17 mouse cellular contexts compared by ENCODE assay signal in genomic region chr14:18240132-18240531, GRCm38 (mm10). TPM values are rescaled to one million over a fixed set of nuclear protein-coding genes. Genes with fewer than 3 reads are reported as not detected.
A peak's percentile ranks its signal among the peaks of the same experiment; 100 is the strongest.
DNase-seq lines count a peak whose midpoint lies in the region; ATAC-seq and TF ChIP-seq lines count a peak whose summit lies in the region.
"Had no signal": no experiment of that assay in that cellular context is flagged by ENCODE, and none has a peak within 500 bp of the region (broad histone marks: within the 10 kb centered on the region; RNA-seq: fewer than 3 reads in every experiment).

No protein-coding gene starts in this region.

- intact Hi-C loops in gastrocnemius, adult 2 months (cut with DNase I): no loop called here
- intact Hi-C loops in gastrocnemius, postnatal 36 days (cut with DNase I): no loop called here

- no peak for TF ChIP-seq CTCF in gastrocnemius, adult 2 months (IDR thresholded peaks at IDR 0.05)

- H3K4me3 ChIP-seq in gastrocnemius, adult 2 months: no peak overlapping the region
- H3K4me3 ChIP-seq in kidney, embryonic 15.5 days (replicated peaks): 0 out of 2 replicates have a peak overlapping the region, but pooled peaks have one; percentile 69
- no peak overlapping the region for H3K4me3 ChIP-seq in liver, embryonic 15.5 days (replicated peaks)
- H3K4me3 ChIP-seq in liver, embryonic 11.5 days (ENCODE audit: low read depth, low read length): no peak overlapping the region
- no peak overlapping the region for H3K4me3 ChIP-seq in limb, embryonic 14.5 days (replicated peaks; ENCODE audit: low read length)

- H3K4me1 ChIP-seq in kidney, embryonic 15.5 days: peaks cover 9% of the 10 kb centered on the region; the same call in 1 of the 2 replicates
- peaks cover 21% of the 10 kb centered on the region for H3K4me1 ChIP-seq in liver, embryonic 15.5 days (replicated peaks)
- no peaks in the 10 kb centered on the region; the same call in 1 of the 2 replicates for H3K4me1 ChIP-seq in liver, embryonic 11.5 days (replicated peaks; ENCODE audit: control insufficient read depth, insufficient read depth, low read length)
- H3K4me1 ChIP-seq in limb, embryonic 14.5 days (ENCODE audit: control insufficient read depth, insufficient read depth, low read length): 0 out of 2 replicates have a peak, but pooled peaks cover 5% of the 10 kb centered on the region
- H3K4me1 ChIP-seq: embryonic facial prominence, embryonic 15.5 days had no signal

- H3K27ac ChIP-seq in gastrocnemius, adult 2 months: peak overlapping the region; percentile 100
- H3K27ac ChIP-seq in kidney, embryonic 15.5 days: no peak overlapping the region
- H3K27ac ChIP-seq in liver, embryonic 15.5 days (replicated peaks): no peak overlapping the region
- H3K27ac ChIP-seq in liver, embryonic 11.5 days (ENCODE audit: low read depth, low read length): no peak overlapping the region
- no peak overlapping the region for H3K27ac ChIP-seq in limb, embryonic 14.5 days (replicated peaks; ENCODE audit: low read depth, low read length)

- no peaks in the 10 kb centered on the region for H3K36me3 ChIP-seq in kidney, embryonic 15.5 days
- H3K36me3 ChIP-seq in liver, embryonic 15.5 days (replicated peaks): no peaks in the 10 kb centered on the region
- no peaks in the 10 kb centered on the region for H3K36me3 ChIP-seq in liver, embryonic 11.5 days (ENCODE audit: control insufficient read depth, insufficient read depth, low read length)
- H3K36me3 ChIP-seq in limb, embryonic 14.5 days (ENCODE audit: control insufficient read depth, insufficient read depth, low read length): no peaks in the 10 kb centered on the region
- H3K36me3 ChIP-seq: embryonic facial prominence, embryonic 15.5 days; forebrain, embryonic 10.5 days; hindbrain, embryonic 15.5 days had no signal

- no peaks in the 10 kb centered on the region for H3K27me3 ChIP-seq in kidney, embryonic 15.5 days
- H3K27me3 ChIP-seq in liver, embryonic 15.5 days: no peaks in the 10 kb centered on the region
- no peaks in the 10 kb centered on the region for H3K27me3 ChIP-seq in liver, embryonic 11.5 days (replicated peaks; ENCODE audit: control insufficient read depth, insufficient read depth, low read length)
- H3K27me3 ChIP-seq in limb, embryonic 14.5 days (ENCODE audit: control insufficient read depth, insufficient read depth, low read length): no peaks in the 10 kb centered on the region
- H3K27me3 ChIP-seq: embryonic facial prominence, embryonic 15.5 days; hindbrain, embryonic 15.5 days had no signal

- no peak for TF ChIP-seq POLR2A in limb, embryonic 14.5 days (IDR thresholded peaks at IDR 0.05; ENCODE audit: borderline replicate concordance, extremely low read depth, insufficient read depth, insufficient read length)

- WGBS in kidney, embryonic 15.5 days: 73% methylated on average over 7 of the region's 7 CpGs
- 48% methylated on average over 7 of the region's 7 CpGs for WGBS in liver, embryonic 15.5 days (ENCODE audit: insufficient replicate concordance)
- WGBS in liver, embryonic 11.5 days: 52% methylated on average over 7 of the region's 7 CpGs
- WGBS in limb, embryonic 14.5 days: 70% methylated on average over 7 of the region's 7 CpGs

- no peak for DNase-seq in gastrocnemius, adult 2 months
- DNase-seq in gastrocnemius, postnatal 36 days: no peak
- DNase-seq in kidney, adult 9 months: no peak
- no peak for DNase-seq in liver, embryonic 11.5 days (ENCODE audit: low spot score)
- DNase-seq in limb, embryonic 14.5 days (ENCODE audit: low spot score): no peak
- DNase-seq in layer of hippocampus, postnatal 10 days (ENCODE audit: low spot score in 2 of 2): no peak
- DNase-seq: adrenal gland, adult 8-10 months; adrenal gland, postnatal 36 days; cerebellum, adult 8-10 months; gastrocnemius, postnatal 10 days; heart, postnatal 36 days had no signal

- no peak for ATAC-seq in kidney, embryonic 15.5 days (replicated peaks; ENCODE audit: low FRiP score)
- ATAC-seq in liver, embryonic 15.5 days (ENCODE audit: insufficient read depth): no peak
- no peak for ATAC-seq in liver, embryonic 11.5 days (replicated peaks; ENCODE audit: low FRiP score)
- no peak for ATAC-seq in limb, embryonic 14.5 days (ENCODE audit: low FRiP score, low read depth)

- no peak overlapping the region for H3K9ac ChIP-seq in kidney, embryonic 15.5 days
- H3K9ac ChIP-seq in liver, embryonic 15.5 days: no peak overlapping the region
- H3K9ac ChIP-seq in liver, embryonic 11.5 days (ENCODE audit: low read depth, low read length): no peak overlapping the region
- H3K9ac ChIP-seq in limb, embryonic 14.5 days (ENCODE audit: low read depth, low read length, severe bottlenecking): no peak overlapping the region

- no peak overlapping the region for H3K4me2 ChIP-seq in kidney, embryonic 15.5 days
- H3K4me2 ChIP-seq in liver, embryonic 15.5 days: peak overlapping the region; percentile 98; the same call in 1 of the 2 replicates
- no peak overlapping the region for H3K4me2 ChIP-seq in liver, embryonic 11.5 days
- H3K4me2 ChIP-seq in limb, embryonic 14.5 days (replicated peaks; ENCODE audit: low read depth, low read length, severe bottlenecking): 0 out of 2 replicates have a peak overlapping the region, but pooled peaks have one; percentile 83

- no peaks in the 10 kb centered on the region for H3K9me3 ChIP-seq in kidney, embryonic 15.5 days (replicated peaks)
- no peaks in the 10 kb centered on the region for H3K9me3 ChIP-seq in liver, embryonic 15.5 days (replicated peaks)
- H3K9me3 ChIP-seq in liver, embryonic 11.5 days (ENCODE audit: control insufficient read depth, low read length): no peaks in the 10 kb centered on the region
- no peaks in the 10 kb centered on the region for H3K9me3 ChIP-seq in limb, embryonic 14.5 days (ENCODE audit: control insufficient read depth, low read length)
- H3K9me3 ChIP-seq: embryonic facial prominence, embryonic 15.5 days; hindbrain, embryonic 15.5 days had no signal

RNA-seq across cellular contexts. Expression of gene Nr1d2, which starts 1.2 kb away (rescaled TPM):
- 10 to 100 TPM; 49.9 to 91.6 TPM for total RNA-seq in gastrocnemius, adult 2 months (2021)
- 10 to 100 TPM; 81.7 to 94.1 TPM for total RNA-seq in gastrocnemius, postnatal 36 days (2021)
- polyA plus RNA-seq in kidney, embryonic 15.5 days (2015; fragmentation: Nextera tagmentation; extraction: Ambion mirVana): 9.6 and 9.9 TPM in 2 replicates
- 1.5 TPM in 2 replicates for polyA plus RNA-seq in liver, embryonic 15.5 days (2015; fragmentation: Nextera tagmentation; extraction: Ambion mirVana)
- 4.0 and 4.1 TPM in 2 replicates for polyA plus RNA-seq in liver, embryonic 11.5 days (2014; fragmentation: Nextera tagmentation; extraction: Ambion mirVana)
- 4.7 and 5.2 TPM in 2 replicates for polyA plus RNA-seq in limb, embryonic 14.5 days (2012; rRNA removed)
- polyA plus RNA-seq in limb, embryonic 14.5 days (2014; fragmentation: Nextera tagmentation; extraction: Ambion mirVana): 9.7 and 9.8 TPM in 2 replicates
- 10 to 100 TPM; 37.8 to 46.8 TPM for total RNA-seq in layer of hippocampus, postnatal 10 days (2021)
- polyA plus RNA-seq: erythroblast, embryonic 14.5 days had no signal

RNA-seq across cellular contexts. Expression of gene Nkiras1, which starts 30.8 kb away (rescaled TPM):
- 10 to 100 TPM; 30.1 to 44.9 TPM for total RNA-seq in gastrocnemius, adult 2 months (2021)
- total RNA-seq in gastrocnemius, postnatal 36 days (2021): 10 to 100 TPM; 27.7 to 31.9 TPM
- 15.0 and 17.6 TPM in 2 replicates for polyA plus RNA-seq in kidney, embryonic 15.5 days (2015; fragmentation: Nextera tagmentation; extraction: Ambion mirVana)
- polyA plus RNA-seq in liver, embryonic 15.5 days (2015; fragmentation: Nextera tagmentation; extraction: Ambion mirVana): 7.4 and 7.6 TPM in 2 replicates
- 15.3 and 17.0 TPM in 2 replicates for polyA plus RNA-seq in liver, embryonic 11.5 days (2014; fragmentation: Nextera tagmentation; extraction: Ambion mirVana)
- polyA plus RNA-seq in limb, embryonic 14.5 days (2012; rRNA removed): 14.6 and 25.0 TPM in 2 replicates
- 16.1 and 18.5 TPM in 2 replicates for polyA plus RNA-seq in limb, embryonic 14.5 days (2014; fragmentation: Nextera tagmentation; extraction: Ambion mirVana)
- total RNA-seq in layer of hippocampus, postnatal 10 days (2021): 10 to 100 TPM; 74.7 to 83.0 TPM

RNA-seq across cellular contexts. Expression of gene Rpl15, which starts 31.1 kb away (rescaled TPM):
- 100 to 1,000 TPM; 519 to 581 TPM for total RNA-seq in gastrocnemius, adult 2 months (2021)
- total RNA-seq in gastrocnemius, postnatal 36 days (2021): 100 to 1,000 TPM; 451 to 512 TPM
- 429 and 508 TPM in 2 replicates for polyA plus RNA-seq in kidney, embryonic 15.5 days (2015; fragmentation: Nextera tagmentation; extraction: Ambion mirVana)
- polyA plus RNA-seq in liver, embryonic 15.5 days (2015; fragmentation: Nextera tagmentation; extraction: Ambion mirVana): 195 and 231 TPM in 2 replicates
- polyA plus RNA-seq in liver, embryonic 11.5 days (2014; fragmentation: Nextera tagmentation; extraction: Ambion mirVana): 546 and 598 TPM in 2 replicates
- polyA plus RNA-seq in limb, embryonic 14.5 days (2012; rRNA removed): 1,239 and 1,286 TPM in 2 replicates
- polyA plus RNA-seq in limb, embryonic 14.5 days (2014; fragmentation: Nextera tagmentation; extraction: Ambion mirVana): 465 and 499 TPM in 2 replicates
- 100 to 1,000 TPM; 477 to 590 TPM for total RNA-seq in layer of hippocampus, postnatal 10 days (2021)

Comparison
In these comparisons a context has a peak if more than half of its experiments do, and no peak if none do; other contexts are left out.
1. H3K4me2 ChIP-seq: peak in liver, embryonic 15.5 days (single experiment) and limb, embryonic 14.5 days (single experiment); none in kidney, embryonic 15.5 days (single experiment) and liver, embryonic 11.5 days (single experiment).